Mouse (Mus musculus) G1E (cell line): ENCODE data around the gene Col6a3.

Experiments used
- CTCF ChIP-seq: IDR thresholded peaks from 2 replicates; pipeline ENCODE4 v1.5.1; 2012; ENCODE audit warnings: low read depth, low read length, inconsistent platforms, mixed read lengths
- GATA1 ChIP-seq: IDR thresholded peaks from 2 replicates; pipeline ENCODE4 v1.6.1; 2012; ENCODE audit warnings: borderline replicate concordance, low read length, inconsistent platforms, mixed read lengths
- GATA2 ChIP-seq: IDR thresholded peaks from 2 replicates; pipeline ENCODE4 v1.6.1; 2012; ENCODE audit warnings: low read depth, low read length, inconsistent platforms, borderline replicate concordance
- TAL1 ChIP-seq: conservative IDR thresholded peaks from 2 replicates; pipeline ENCODE4 v1.6.1; 2012; ENCODE audit warnings: low read depth, low read length, inconsistent platforms, mixed read lengths

- TF ChIP-seq CTCF (no peak), TAL1 (no peak), GATA1 (no peak), GATA2 (no peak)
These were observed 783 bp downstream of the Col6a3 start for GRCm38 (mm10) chr1:90842789-90843587.
